Mouse (Mus musculus): ENCODE measurements at regions not wholly inside any gene's neighbourhood (a gene's known extent, or its start where the extent isn't known, plus 50 kb on each side); places are given as distances from the start of the nearest gene placed in this dataset.

DNA sequence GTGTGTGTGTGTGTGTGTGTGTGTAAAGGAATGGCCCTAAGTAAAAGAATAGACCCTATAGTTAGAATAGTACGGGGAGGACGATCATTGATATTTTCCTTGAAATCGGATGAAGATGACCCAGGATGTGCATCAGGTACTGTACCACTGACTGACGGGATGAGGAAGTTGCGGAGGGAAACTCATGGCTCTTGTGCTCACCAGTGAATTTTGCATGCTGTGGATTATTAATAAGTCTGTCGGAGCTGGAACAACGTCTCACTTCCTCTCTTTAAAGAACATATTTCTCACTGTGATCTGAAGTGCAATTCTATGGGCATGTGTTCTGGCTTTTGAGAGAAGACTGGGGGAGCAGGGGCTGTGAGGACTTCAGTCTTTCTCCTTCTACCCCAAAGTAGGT lies 218.8 kb upstream of the Tbc1d5 start:
- DNase-seq (ENCODE audit: low spot score), result no peak

DNA sequence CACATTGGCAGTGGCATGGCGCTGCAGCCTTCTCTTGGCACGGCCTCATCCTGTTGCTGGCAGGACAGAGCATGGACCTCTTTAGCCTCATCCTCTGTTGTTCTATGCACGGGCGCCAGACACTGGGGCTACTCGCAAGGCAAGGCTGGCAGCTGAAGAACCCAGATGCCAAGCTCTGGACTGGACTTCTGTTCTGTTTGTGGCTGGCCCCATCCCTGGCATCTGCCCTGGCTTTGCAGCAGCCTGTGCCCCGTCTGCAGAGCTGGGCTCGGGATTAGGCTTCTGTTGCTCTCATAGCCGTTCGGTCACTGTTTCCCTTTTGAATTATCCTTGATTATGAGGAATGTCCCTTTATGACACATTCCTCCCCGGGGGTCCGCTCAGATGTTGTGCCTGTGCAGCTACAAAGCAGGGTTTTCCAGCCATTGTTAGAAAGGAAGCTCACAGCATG lies 214.6 kb upstream of the Tbc1d5 start:
- DNase-seq (ENCODE audit: low spot score), result no peak

- no peak for DNase-seq (ENCODE audit: low spot score)
These were observed 212.7 kb upstream of the Tbc1d5 start for GRCm38 (mm10) chr17:51391871-51392270.

- no peak for DNase-seq (ENCODE audit: low spot score)
These were observed 203.4 kb upstream of the Tbc1d5 start for GRCm38 (mm10) chr17:51382552-51382951.

DNA sequence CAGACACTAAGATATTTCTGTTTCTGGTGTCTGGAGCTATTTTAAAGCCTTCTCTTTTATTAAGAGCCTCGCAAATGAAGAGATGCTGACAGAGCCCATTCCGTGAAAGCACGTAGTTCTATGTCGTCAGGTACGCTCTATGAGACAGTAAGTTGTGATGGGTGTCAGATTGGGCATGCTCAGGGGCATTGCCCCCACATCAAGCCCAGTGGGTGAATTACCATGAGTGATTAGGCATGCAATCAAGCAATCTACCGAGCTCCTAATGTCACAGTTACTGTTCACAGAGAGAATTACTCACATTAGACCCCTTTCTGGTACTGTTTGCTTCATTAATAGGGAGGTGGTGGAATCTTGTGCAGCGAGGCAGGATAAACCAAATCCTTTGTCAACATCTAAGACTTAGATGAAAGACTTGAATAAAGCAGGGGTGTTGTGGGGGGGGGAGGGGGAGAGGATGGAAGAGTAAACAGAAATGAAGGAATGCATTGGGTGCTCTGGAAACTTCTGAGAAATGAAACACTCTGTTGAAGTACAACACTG lies 192.9 kb upstream of the Tbc1d5 start:
- no peak for DNase-seq (ENCODE audit: low spot score)

DNA sequence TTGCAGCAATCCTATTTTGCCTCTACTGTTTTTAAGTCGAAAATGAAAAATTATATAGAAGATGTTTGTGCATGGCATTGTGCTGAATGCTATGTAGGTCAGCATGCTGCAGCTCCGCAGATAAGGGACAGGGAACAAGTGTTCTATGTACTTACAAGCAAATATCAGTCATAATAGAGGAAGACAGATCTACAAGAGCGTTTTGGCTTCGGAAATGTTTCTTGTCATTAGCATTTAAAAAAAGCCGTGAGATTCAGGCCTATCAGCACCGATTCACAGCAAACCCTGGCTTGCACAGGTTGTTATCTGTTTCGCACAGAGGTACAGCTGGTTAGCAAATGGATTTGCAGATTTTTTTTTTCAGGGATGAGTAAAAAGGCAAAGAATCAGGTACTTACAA lies 191.8 kb upstream of the Tbc1d5 start:
- no peak for DNase-seq (ENCODE audit: low spot score)

DNA sequence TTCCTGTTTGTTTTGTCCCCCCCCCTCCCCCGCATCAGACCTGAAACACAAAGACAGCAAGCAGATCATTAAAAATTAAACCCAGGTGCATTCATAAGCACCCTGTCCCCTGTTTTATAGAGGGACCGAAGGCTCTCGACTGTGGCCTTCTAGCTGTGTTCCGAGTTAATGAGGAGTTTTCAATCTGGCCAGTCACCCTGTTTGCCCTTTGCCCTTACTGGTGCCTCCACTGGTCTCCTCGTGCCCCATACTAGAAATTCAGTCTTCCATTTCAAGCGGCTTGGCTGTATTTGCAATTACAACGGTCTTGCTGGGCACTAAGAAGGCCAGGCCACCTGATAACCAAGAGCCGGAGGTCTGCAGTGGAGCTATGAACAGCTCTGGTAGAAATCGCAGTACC lies 190.9 kb upstream of the Tbc1d5 start:
- no peak for DNase-seq (ENCODE audit: low spot score)

DNA sequence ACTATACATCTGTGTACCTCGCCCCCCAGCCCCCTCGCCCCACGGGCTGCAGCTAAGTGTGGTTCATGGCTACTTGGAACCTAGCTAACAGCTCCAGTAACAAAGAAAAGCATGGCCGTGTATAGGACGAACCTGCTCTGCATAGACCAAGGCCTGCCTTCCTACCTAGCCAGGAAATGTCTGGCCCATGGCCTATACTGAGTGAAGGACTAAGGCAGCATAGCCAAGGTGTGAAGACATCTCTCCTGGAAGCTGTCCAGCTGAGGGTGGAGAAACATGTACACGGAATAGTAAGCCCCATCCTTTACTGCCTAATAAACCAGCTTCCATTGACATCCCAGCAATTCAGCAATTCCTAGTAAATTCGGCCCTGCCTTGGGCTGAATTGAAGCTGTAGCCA lies 183.6 kb upstream of the Tbc1d5 start:
- no peak for DNase-seq (ENCODE audit: low spot score)

GRCm38 (mm10) chr17:51362271-51362670 lies 183.1 kb upstream of the Tbc1d5 start:
- no peak for DNase-seq (ENCODE audit: low spot score)

- DNase-seq (ENCODE audit: low spot score), result no peak
These were observed 179.2 kb upstream of the Tbc1d5 start for GRCm38 (mm10) chr17:51358362-51358739.

DNA sequence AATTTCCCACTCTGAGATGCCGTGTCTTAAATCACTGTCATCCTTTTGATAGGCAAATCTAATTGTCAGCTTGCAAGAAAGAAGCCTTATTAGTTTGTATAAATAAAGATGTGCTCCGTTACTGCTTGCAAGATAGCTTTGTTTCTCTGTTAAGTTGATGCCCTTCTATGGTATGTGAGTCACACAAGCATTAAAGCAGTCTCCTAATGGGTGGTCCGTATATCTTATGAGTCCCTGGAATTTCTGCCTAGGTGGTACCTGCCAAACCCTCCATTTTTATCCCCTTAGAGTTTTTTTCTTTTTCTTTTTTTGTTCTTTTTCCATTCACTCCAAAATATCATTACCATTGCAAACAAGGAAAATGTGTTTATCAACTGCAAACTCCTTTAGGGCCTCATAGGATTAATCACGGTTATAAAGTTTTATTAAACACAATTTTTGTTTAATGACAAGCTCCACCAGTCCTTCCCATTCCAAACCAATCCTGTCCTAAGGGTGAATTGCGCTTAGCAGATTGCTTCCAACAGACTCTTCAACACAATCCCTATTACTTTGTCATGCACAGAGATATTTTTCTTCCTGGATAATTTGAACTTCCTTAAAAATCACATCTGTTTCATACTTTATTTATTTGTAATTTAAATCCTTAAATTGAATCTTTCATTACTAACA lies 178.7 kb upstream of the Tbc1d5 start:
- no peak for DNase-seq (ENCODE audit: low spot score)

- no peak for DNase-seq (ENCODE audit: low spot score)
These were observed 177.3 kb upstream of the Tbc1d5 start for GRCm38 (mm10) chr17:51356447-51356846.

- DNase-seq (ENCODE audit: low spot score), result no peak
These were observed 142.7 kb upstream of the Tbc1d5 start for GRCm38 (mm10) chr17:51321868-51322267.

GRCm38 (mm10) chr17:51321025-51321424 lies 141.9 kb upstream of the Tbc1d5 start:
- no peak for DNase-seq (ENCODE audit: low spot score)

GRCm38 (mm10) chr17:51304964-51305363 lies 125.8 kb upstream of the Tbc1d5 start:
- peak; percentile 24 for DNase-seq (ENCODE audit: low spot score)

DNA sequence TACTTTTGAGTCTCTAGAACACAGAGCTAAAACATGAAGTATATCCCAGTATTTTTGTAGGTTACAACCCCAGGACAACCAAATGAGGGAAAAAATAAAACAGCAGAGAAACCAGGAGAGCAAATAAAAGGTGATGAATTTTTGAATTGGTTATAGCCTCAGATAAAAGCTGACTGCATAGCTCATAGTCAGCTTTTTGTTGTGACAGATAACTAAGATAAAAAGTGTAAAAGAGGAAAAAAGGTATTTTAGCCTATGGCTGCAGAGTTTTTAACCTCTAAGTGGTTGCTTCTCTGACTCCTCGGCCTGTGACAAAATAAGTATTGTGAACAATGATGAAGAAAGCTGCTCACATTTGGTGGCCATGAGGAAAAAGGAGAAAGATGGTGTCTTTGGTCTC lies 111.6 kb upstream of the Tbc1d5 start:
- DNase-seq (ENCODE audit: low spot score), result no peak

DNA sequence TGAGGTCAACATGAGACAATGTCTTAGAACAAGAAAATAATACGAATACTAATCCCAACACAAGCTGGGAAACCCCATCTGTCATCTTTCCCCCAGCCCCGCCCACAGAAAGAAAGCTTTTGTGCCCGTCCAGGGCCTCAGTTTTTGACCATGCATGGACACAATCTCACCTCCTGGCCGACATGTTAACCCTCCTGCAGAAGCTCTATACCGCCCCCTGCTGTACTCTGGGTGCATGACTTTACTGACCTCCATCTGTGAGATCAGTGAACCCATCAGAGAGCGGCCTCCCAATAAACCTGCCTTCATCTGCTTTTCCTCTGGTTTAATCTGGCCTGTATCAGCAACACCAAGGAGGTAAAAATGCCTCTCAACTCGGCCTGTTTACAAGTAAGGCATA lies 109.6 kb upstream of the Tbc1d5 start:
- DNase-seq (ENCODE audit: low spot score), result peak; percentile 53

DNA sequence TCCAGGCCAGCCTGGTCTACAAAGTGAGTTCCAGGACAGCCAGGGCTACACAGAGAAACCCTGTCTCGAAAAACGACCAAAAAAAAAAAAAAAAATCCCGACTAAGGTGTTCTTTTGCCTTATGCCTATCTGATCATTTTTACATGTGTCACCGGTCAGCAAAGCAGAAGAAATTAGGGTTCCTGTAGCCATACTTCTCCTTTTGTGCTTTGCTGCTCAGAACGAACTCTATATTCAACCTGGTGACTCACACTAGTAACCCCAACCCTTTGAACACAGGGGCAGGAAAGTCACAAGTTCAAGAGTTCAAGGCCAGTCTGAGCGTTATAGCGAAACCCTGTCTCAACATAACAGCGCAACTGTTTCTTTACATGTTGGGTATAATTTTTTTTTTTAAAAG lies 108.7 kb upstream of the Tbc1d5 start:
- no peak for DNase-seq (ENCODE audit: low spot score)

DNA sequence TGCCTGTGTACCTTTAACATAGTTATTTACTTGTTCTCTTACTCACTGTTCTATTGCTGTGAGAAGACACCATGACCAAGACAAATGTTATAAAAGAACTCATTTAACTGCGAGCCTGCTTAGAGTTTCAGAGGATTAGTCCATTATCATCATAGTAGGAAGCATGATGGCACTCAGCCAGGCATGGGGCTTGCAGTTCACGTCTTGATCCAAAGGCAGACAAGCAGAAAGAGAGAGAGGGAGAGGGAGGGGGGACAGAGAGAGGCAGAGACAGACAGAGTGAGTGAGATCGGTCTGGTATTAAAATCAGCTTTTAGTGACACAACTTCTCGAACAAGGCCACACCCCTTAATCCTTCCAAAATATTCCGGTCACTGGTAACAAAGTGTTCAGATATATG lies 106.2 kb upstream of the Tbc1d5 start:
- no peak for DNase-seq (ENCODE audit: low spot score)

GRCm38 (mm10) chr17:51278771-51279170 lies 99.6 kb upstream of the Tbc1d5 start:
- DNase-seq (ENCODE audit: low spot score), result no peak

DNA sequence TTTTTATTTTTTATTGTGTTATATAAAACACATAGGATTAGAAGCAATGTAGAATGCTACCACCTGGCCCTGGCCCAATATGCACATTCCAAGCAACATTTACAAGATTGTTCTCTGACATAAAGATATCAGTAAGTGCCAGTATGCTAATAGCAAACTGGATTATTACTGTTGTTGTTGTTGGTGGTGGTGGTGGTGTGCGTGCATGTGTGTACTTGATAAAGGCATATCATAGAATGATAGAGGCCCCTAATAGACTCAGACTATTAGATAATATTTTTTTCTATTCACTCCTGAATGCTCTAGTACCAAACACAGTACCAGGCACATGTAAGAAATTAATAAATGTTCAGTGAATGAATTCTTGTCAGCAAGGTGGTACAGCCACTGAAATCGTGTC lies 98.9 kb upstream of the Tbc1d5 start:
- no peak for DNase-seq (ENCODE audit: low spot score)

DNA sequence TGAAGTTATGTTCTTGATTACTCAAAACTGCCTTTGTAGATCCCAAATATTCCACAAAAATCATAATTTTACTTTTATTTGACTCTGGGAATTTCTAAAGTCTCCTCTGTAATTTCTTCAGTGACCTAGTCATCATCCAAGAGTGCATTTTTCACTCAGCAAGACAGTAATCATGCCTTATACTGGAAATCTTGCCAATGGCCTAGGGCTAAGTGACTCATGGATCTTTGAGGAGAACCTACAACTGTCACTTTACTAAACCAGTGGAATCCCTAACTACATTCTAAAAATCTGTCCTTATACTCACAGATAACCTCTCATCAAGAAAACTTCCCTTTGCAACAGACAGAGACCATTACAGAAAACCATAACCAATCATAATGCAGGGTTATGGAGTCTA lies 98.0 kb upstream of the Tbc1d5 start:
- DNase-seq (ENCODE audit: low spot score), result no peak

GRCm38 (mm10) chr17:51272025-51272424 lies 92.9 kb upstream of the Tbc1d5 start:
- no peak for DNase-seq (ENCODE audit: low spot score)

- no peak for DNase-seq (ENCODE audit: low spot score)
These were observed 83.8 kb upstream of the Tbc1d5 start for GRCm38 (mm10) chr17:51262946-51263345.
